Mouse (Mus musculus) spleen, adult 10 weeks (tissue): Measurements from ENCODE around the gene Fem1b. TPM values are rescaled to one million over a fixed set of nuclear protein-coding genes. Genes with fewer than 3 reads are reported as not detected.

Source experiments
- polyA plus RNA-seq: library from polyadenylated mRNA; stranded (reverse); fragments of 350-450 nt; fragmentation: Illumina TruSeq; extraction: RNeasy Lipid Tissue Mini Kit (QIAGEN cat#74804); gene quantifications from one replicate; pipeline ENCODE4 v1.2.3, GENCODE M21; 2015; ENCODE audit warnings: low replicate concordance; ENCODE audit not compliant: insufficient read depth

The Fem1b gene
- 30.0 TPM for polyA plus RNA-seq

GRCm38 (mm10) chr9:62811516-62812121, at the start of gene Fem1b:
Gene Fem1b (minus strand): TSS chr9:62811934.

GRCm38 (mm10) chr9:62857719-62858261, 46.1 kb upstream of the Fem1b start, which contains the start of gene Calml4:
Gene Calml4 (plus strand): TSS chr9:62858080.

GRCm38 (mm10) chr9:62838506-62839171, 26.9 kb upstream of the Fem1b start, which contains the start of gene Cln6:
Gene Cln6 (plus strand): TSS chr9:62838785.

Other genes starting within 250 kb of the Fem1b start
- 1.1 TPM for gene Itga11, start 134.1 kb downstream of the Fem1b start, polyA plus RNA-seq
- 12.2 TPM for gene Cln6, start 26.9 kb upstream of the Fem1b start, polyA plus RNA-seq
- gene Calml4, start 46.1 kb upstream of the Fem1b start, polyA plus RNA-seq = 6.8 TPM
- gene Pias1, start 176.0 kb upstream of the Fem1b start, polyA plus RNA-seq = 72.5 TPM